17 mouse cellular contexts compared by ENCODE assay signal in genomic region chr5:51582618-51583017, GRCm38 (mm10). TPM values are rescaled to one million over a fixed set of nuclear protein-coding genes. Genes with fewer than 3 reads are reported as not detected.
DNase-seq lines count a peak whose midpoint lies in the region; ATAC-seq lines count a peak whose summit lies in the region.
"Had no signal": no experiment of that assay in that cellular context is flagged by ENCODE, and none has a peak within 500 bp of the region (broad histone marks: within the 10 kb centered on the region; RNA-seq: fewer than 3 reads in every experiment).

No protein-coding gene starts in this region.

- H3K9me3 ChIP-seq in kidney, embryonic 16.5 days (ENCODE audit: low read length): no peaks in the 10 kb centered on the region
- H3K9me3 ChIP-seq: forebrain, embryonic 10.5 days; hindbrain, embryonic 13.5 days had no signal

- H3K27ac ChIP-seq in kidney, embryonic 16.5 days (ENCODE audit: low read length): no peak overlapping the region
- H3K27ac ChIP-seq: forebrain, embryonic 10.5 days; hindbrain, embryonic 13.5 days had no signal

- H3K4me3 ChIP-seq in kidney, embryonic 16.5 days (ENCODE audit: low read length): no peak overlapping the region
- H3K4me3 ChIP-seq: forebrain, embryonic 10.5 days; hindbrain, embryonic 13.5 days; myocyte had no signal

- H3K4me2 ChIP-seq in kidney, embryonic 16.5 days (replicated peaks; ENCODE audit: low read depth, low read length): no peak overlapping the region
- H3K4me2 ChIP-seq: hindbrain, embryonic 13.5 days; midbrain, embryonic 11.5 days had no signal

- no peak overlapping the region for H3K9ac ChIP-seq in kidney, embryonic 16.5 days (replicated peaks; ENCODE audit: low read length)
- H3K9ac ChIP-seq: hindbrain, embryonic 13.5 days had no signal

- H3K36me3 ChIP-seq in kidney, embryonic 16.5 days (ENCODE audit: insufficient read depth, low read length): no peaks in the 10 kb centered on the region
- H3K36me3 ChIP-seq: forebrain, embryonic 10.5 days; hindbrain, embryonic 13.5 days had no signal

- no peak for ATAC-seq in kidney, embryonic 16.5 days (ENCODE audit: low FRiP score, low TSS enrichment)

- peaks cover 11% of the 10 kb centered on the region for H3K4me1 ChIP-seq in kidney, embryonic 16.5 days (ENCODE audit: insufficient read depth, low read length)
- H3K4me1 ChIP-seq: forebrain, embryonic 10.5 days had no signal

- WGBS in kidney, embryonic 16.5 days: 88% methylated on average over 5 of the region's 5 CpGs

- H3K27me3 ChIP-seq in kidney, embryonic 16.5 days (ENCODE audit: insufficient read depth, low read length): no peaks in the 10 kb centered on the region
- H3K27me3 ChIP-seq: hindbrain, embryonic 13.5 days had no signal

- peak; percentile 23 for DNase-seq in cerebellum, adult 11-12 months
- DNase-seq in cerebellum, adult 11 months: no peak
- DNase-seq in kidney, adult 11 months: peak; percentile 42
- peak; percentile 41 for DNase-seq in adipocyte (ENCODE audit: low spot score)
- peak; percentile 42 for DNase-seq in kidney, postnatal 10 days
- DNase-seq in yolk sac, embryonic 10.5 days (ENCODE audit: low spot score): no peak
- DNase-seq: gastrocnemius, postnatal 36 days; liver; lung, adult 18-20 months; lung, postnatal 36 days; right cerebral cortex, adult 18-20 months; thymus, postnatal 4 days had no signal

RNA-seq across cellular contexts. Expression of gene Ppargc1a, which starts 15.1 kb away (rescaled TPM):
- polyA plus RNA-seq in kidney, embryonic 16.5 days (2015; fragmentation: Nextera tagmentation; extraction: Ambion mirVana): 24.5 and 27.4 TPM in 2 replicates

Comparison
In these comparisons a context has a peak if more than half of its experiments do, and no peak if none do; other contexts are left out.
1. DNase-seq: peak in cerebellum, adult 11-12 months (single experiment), kidney, adult 11 months (single experiment), adipocyte (single experiment) and kidney, postnatal 10 days (single experiment); none in cerebellum, adult 11 months (single experiment) and yolk sac, embryonic 10.5 days (single experiment).